Mouse (Mus musculus): ENCODE data around the gene Gm20388.
A peak's percentile ranks its signal among the peaks of the same experiment; 100 is the strongest.

The Gm20388 gene

GRCm38 (mm10) chr8:120520707-120521590 lies 610.3 kb downstream of the Gm20388 start:
- peak; percentile 88 to 93 for DNase-seq

- no peak for DNase-seq
Measured at GRCm38 (mm10) chr8:120521591-120521965, 610.9 kb downstream of the Gm20388 start.

GRCm38 (mm10) chr8:120523641-120524040 lies 613.0 kb downstream of the Gm20388 start:
- no peak for DNase-seq

GRCm38 (mm10) chr8:120525135-120525534 lies 614.5 kb downstream of the Gm20388 start:
- DNase-seq = no peak

- DNase-seq = no peak
Measured at GRCm38 (mm10) chr8:120525832-120526231, 615.2 kb downstream of the Gm20388 start.

- DNase-seq = no peak
Measured at GRCm38 (mm10) chr8:120526577-120526976, 615.9 kb downstream of the Gm20388 start.

- no peak for DNase-seq
Measured at GRCm38 (mm10) chr8:120528332-120528731, 617.7 kb downstream of the Gm20388 start.

- no peak for DNase-seq
Measured at GRCm38 (mm10) chr8:120529226-120529625, 618.6 kb downstream of the Gm20388 start.

GRCm38 (mm10) chr8:120530954-120531656 lies 620.5 kb downstream of the Gm20388 start:
- no peak for DNase-seq

- DNase-seq = no peak
Measured at GRCm38 (mm10) chr8:120531775-120532516, 621.3 kb downstream of the Gm20388 start.

- no peak for DNase-seq
Measured at GRCm38 (mm10) chr8:120532517-120533215, 622.0 kb downstream of the Gm20388 start.

- DNase-seq = no peak
Measured at GRCm38 (mm10) chr8:120533380-120533779, 622.7 kb downstream of the Gm20388 start.

GRCm38 (mm10) chr8:120534080-120534479 lies 623.4 kb downstream of the Gm20388 start:
- no peak for DNase-seq

- peak; percentile 92 to 93 for DNase-seq
Measured at GRCm38 (mm10) chr8:120534504-120535368, 624.1 kb downstream of the Gm20388 start.

GRCm38 (mm10) chr8:120535452-120536305 lies 625.0 kb downstream of the Gm20388 start:
- peak; percentile 84 to 89 for DNase-seq

- DNase-seq = peak; percentile 69 to 72
Measured at GRCm38 (mm10) chr8:120536306-120537206, 625.9 kb downstream of the Gm20388 start.

- peak; percentile 85 to 86 for DNase-seq
Measured at GRCm38 (mm10) chr8:120537207-120537817, 626.7 kb downstream of the Gm20388 start.

- DNase-seq = peak; percentile 77 to 78
Measured at GRCm38 (mm10) chr8:120537818-120538396, 627.3 kb downstream of the Gm20388 start.
